Mouse (Mus musculus) erythroblast, embryonic 14.5 days (primary cell): ENCODE measurements at regions not wholly inside any gene's neighbourhood (a gene's known extent, or its start where the extent isn't known, plus 50 kb on each side); places are given as distances from the start of the nearest gene placed in this dataset.
A peak's percentile ranks its signal among the peaks of the same experiment; 100 is the strongest.

Experiments used
- H3K27me3 ChIP-seq: 2 replicates; pipeline ENCODE4 v1.6.1; 2012; ENCODE audit warnings: inconsistent platforms; ENCODE audit not compliant: control insufficient read depth
- H3K36me3 ChIP-seq: 2 replicates; pipeline ENCODE4 v1.6.1; 2012; ENCODE audit warnings: mild to moderate bottlenecking, inconsistent platforms; ENCODE audit not compliant: control insufficient read depth
- H3K4me1 ChIP-seq: 2 replicates; pipeline ENCODE4 v1.6.1; 2012; ENCODE audit warnings: inconsistent platforms; ENCODE audit not compliant: control insufficient read depth
- H3K4me3 ChIP-seq: replicated peaks from 2 replicates; pipeline ENCODE3; 2012; ENCODE audit warnings: moderate library complexity, mild to moderate bottlenecking, inconsistent platforms
- H3K9me3 ChIP-seq: 2 replicates; pipeline ENCODE4 v1.6.1; 2012; ENCODE audit warnings: low read length, inconsistent platforms, mixed read lengths; ENCODE audit not compliant: control insufficient read depth
- GATA1 ChIP-seq: IDR thresholded peaks from 2 replicates; pipeline ENCODE4 v1.6.1; 2012; ENCODE audit warnings: low read length, inconsistent platforms, mixed read lengths
- TAL1 ChIP-seq: IDR thresholded peaks from 3 replicates; pipeline ENCODE4 v1.6.1; 2012; ENCODE audit warnings: low read length, inconsistent platforms, mixed read lengths

- Histone ChIP-seq H3K4me1 (no peaks in the 10 kb centered on the region), H3K9me3 (no peaks in the 10 kb centered on the region), H3K36me3 (no peaks in the 10 kb centered on the region), H3K4me3 (no peak overlapping the region), H3K27me3 (no peaks in the 10 kb centered on the region)
- TF ChIP-seq TAL1 (no peak), GATA1 (no peak)
These were observed 154.3 kb upstream of the Cdkn3 start for GRCm38 (mm10) chr14:46606037-46606436.

GRCm38 (mm10) chr14:46604886-46605531 lies 155.3 kb upstream of the Cdkn3 start:
- H3K4me1 ChIP-seq: no peaks in the 10 kb centered on the region
- TF ChIP-seq TAL1 (no peak), GATA1 (no peak)
- no peaks in the 10 kb centered on the region for H3K36me3 ChIP-seq
- no peaks in the 10 kb centered on the region for H3K27me3 ChIP-seq
- H3K4me3 ChIP-seq: no peak overlapping the region
- H3K9me3 ChIP-seq: no peaks in the 10 kb centered on the region

- Histone ChIP-seq H3K9me3 (no peaks in the 10 kb centered on the region), H3K4me3 (no peak overlapping the region)
These were observed 156.0 kb upstream of the Cdkn3 start for GRCm38 (mm10) chr14:46604156-46604885.

GRCm38 (mm10) chr14:46596696-46597359 lies 163.5 kb upstream of the Cdkn3 start:
- Histone ChIP-seq H3K27me3 (no peaks in the 10 kb centered on the region), H3K36me3 (no peaks in the 10 kb centered on the region), H3K4me1 (peaks cover 14% of the 10 kb centered on the region), H3K9me3 (no peaks in the 10 kb centered on the region), H3K4me3 (no peak overlapping the region)
- TF ChIP-seq GATA1: 0 out of 2 replicates have a peak, but pooled peaks have one; percentile 6
- peak; percentile 29; the same call in 1 of the 3 replicates for TF ChIP-seq TAL1

More at GRCm38 (mm10) chr14:46604156-46604885, 156.0 kb upstream of the Cdkn3 start:
- Histone ChIP-seq H3K36me3 (no peaks in the 10 kb centered on the region), H3K4me1 (no peaks in the 10 kb centered on the region), H3K27me3 (no peaks in the 10 kb centered on the region)
- no peak for TF ChIP-seq TAL1
- no peak for TF ChIP-seq GATA1

GRCm38 (mm10) chr14:46594151-46594550 lies 166.2 kb upstream of the Cdkn3 start:
- no peaks in the 10 kb centered on the region for H3K9me3 ChIP-seq
- H3K4me3 ChIP-seq: no peak overlapping the region
- TF ChIP-seq GATA1 (no peak), TAL1 (no peak)
- no peaks in the 10 kb centered on the region for H3K27me3 ChIP-seq
- no peaks in the 10 kb centered on the region for H3K36me3 ChIP-seq
- H3K4me1 ChIP-seq: peaks cover 14% of the 10 kb centered on the region

- no peak for TF ChIP-seq GATA1
- TF ChIP-seq TAL1: no peak
- no peaks in the 10 kb centered on the region for H3K36me3 ChIP-seq
- no peaks in the 10 kb centered on the region for H3K27me3 ChIP-seq
These were observed 168.5 kb upstream of the Cdkn3 start for GRCm38 (mm10) chr14:46591753-46592359.

GRCm38 (mm10) chr14:46591211-46591610 lies 169.1 kb upstream of the Cdkn3 start:
- H3K9me3 ChIP-seq: no peaks in the 10 kb centered on the region
- peaks cover 2% of the 10 kb centered on the region for H3K4me1 ChIP-seq
- no peak for TF ChIP-seq GATA1
- TF ChIP-seq TAL1: no peak
- peaks cover 3% of the 10 kb centered on the region; the same call in 1 of the 2 replicates for H3K27me3 ChIP-seq
- H3K4me3 ChIP-seq: no peak overlapping the region
- H3K36me3 ChIP-seq: no peaks in the 10 kb centered on the region

More at GRCm38 (mm10) chr14:46591753-46592359, 168.5 kb upstream of the Cdkn3 start:
- Histone ChIP-seq H3K9me3 (no peaks in the 10 kb centered on the region), H3K4me1 (peaks cover 4% of the 10 kb centered on the region), H3K4me3 (no peak overlapping the region)

GRCm38 (mm10) chr14:46586093-46586492 lies 174.2 kb upstream of the Cdkn3 start:
- Histone ChIP-seq H3K27me3 (peaks cover 5% of the 10 kb centered on the region), H3K9me3 (no peaks in the 10 kb centered on the region), H3K4me3 (no peak overlapping the region), H3K4me1 (no peaks in the 10 kb centered on the region), H3K36me3 (no peaks in the 10 kb centered on the region)
- TF ChIP-seq GATA1 (no peak), TAL1 (no peak)
